Mouse (Mus musculus) cerebellum, postnatal 4 days (tissue): Measurements from ENCODE around the gene Zfp120.
"Not testable (repeated sequence)": the region's sequence is repeated elsewhere in the genome, so short reads cannot be mapped to it uniquely, and the experiment has no call there.

Experiments
- DNase-seq, 2 experiments: peaks; one replicate each; pipeline ENCODE4 v3.0.0; 2022; ENCODE audit warnings: low spot score in 2 of 2, mixed read lengths in 1 of 2

Gene Zfp120

GRCm38 (mm10) chr2:150136435-150136897 is at the start of gene Zfp120:
Zfp120 (minus strand) TSS chr2:150136708.
- DNase-seq = peak; percentile 43 to 73

GRCm38 (mm10) chr2:150181570-150181999 is 45.1 kb upstream of the Zfp120 start, which contains the start of gene Gm14139:
Gm14139 (plus strand) TSS chr2:150181755.
- DNase-seq = not testable (repeated sequence)

DNA sequence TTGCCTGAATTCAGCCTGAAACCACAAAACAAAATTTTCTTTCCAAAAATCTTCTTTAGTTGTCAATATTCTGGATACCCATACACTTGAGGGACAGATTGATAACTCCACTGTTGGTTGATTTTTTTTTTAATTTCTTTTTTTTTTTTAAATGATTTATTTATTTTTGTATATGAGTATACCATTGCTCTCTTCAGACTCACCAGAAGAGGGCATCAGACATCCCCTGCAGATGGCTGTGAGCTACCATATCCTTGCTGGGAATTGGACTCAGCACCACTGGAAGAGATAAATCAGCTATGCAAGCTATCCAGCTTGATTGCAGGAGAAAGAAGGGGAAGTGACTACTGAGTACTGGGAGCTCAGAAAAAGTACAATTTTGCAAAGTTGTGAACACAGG is 44.5 kb upstream of the Zfp120 start:
- not testable (repeated sequence) for DNase-seq

DNA sequence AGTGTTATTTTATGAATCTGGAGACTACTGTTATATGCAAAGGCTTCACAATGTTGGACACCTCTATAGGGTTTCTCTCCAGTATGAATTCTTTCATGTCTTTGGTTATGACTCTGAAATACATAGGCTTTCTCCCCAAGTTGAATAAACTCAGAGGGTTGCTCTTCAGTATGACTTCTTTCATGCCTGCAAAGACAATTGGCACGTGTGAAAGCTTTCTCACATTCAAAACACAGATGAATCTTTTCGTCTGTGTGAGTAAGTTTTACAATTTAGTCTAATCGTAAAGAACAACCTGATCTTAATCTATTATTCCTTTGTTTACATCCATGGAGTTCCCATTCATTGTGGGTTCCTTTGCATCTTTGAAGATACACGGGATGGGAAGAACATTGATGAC is 43.1 kb upstream of the Zfp120 start, which contains the start of gene Gm10770:
TSS of gene Gm10770 (minus strand) at position 101 of the 400 bp plus-strand sequence.
- DNase-seq = not testable (repeated sequence)

DNA sequence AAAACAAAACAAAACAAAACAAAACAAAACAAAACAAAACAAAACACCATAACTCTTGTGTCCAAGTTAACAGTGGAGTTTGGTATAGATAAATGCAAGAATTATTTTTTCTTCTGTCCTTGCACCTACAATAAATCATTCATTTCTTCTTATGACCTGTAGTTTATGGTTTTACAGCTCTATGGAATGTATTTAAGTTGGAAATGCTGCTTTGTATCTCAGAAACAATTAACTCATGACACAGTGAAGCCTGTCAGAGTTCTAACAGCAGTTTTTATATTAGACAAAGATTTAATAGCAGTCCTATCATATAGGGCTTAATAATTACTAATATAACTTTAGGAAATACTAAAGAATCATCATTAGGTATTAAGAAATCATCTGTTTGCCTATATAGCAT is 37.3 kb upstream of the Zfp120 start:
- DNase-seq = no peak

- no peak for DNase-seq
Observed at GRCm38 (mm10) chr2:150166703-150167102, 30.2 kb upstream of the Zfp120 start.

DNA sequence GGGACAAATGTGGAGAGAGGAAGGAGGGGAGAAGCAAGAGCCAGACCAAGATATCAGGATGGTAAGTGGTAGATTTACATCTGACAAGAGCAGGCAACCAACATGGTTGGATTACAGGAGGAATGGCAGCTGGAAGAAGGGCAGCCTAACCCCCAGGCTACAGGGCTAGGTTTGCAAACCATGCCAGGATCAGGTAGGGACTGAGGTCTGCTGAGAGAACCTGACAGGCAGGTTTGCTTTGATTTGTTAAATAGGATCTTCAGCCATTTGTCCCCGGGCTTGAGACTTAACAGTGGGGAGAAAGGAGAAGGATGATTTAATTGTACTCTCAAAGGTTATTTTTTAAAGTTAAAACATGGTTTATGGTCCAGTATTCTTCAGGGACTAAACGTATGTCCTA is 3.7 kb downstream of the Zfp120 start:
- no peak for DNase-seq

- not testable (repeated sequence) for DNase-seq
Observed at GRCm38 (mm10) chr2:150132002-150132401, 4.5 kb downstream of the Zfp120 start.

GRCm38 (mm10) chr2:150111247-150111912 is 25.1 kb downstream of the Zfp120 start:
- DNase-seq = no peak

- peak in 1 of 2 experiments; percentile 16 for DNase-seq
Observed at GRCm38 (mm10) chr2:150099618-150100017, 36.9 kb downstream of the Zfp120 start.
